Mouse (Mus musculus) embryonic stem cell, embryonic (primary cell): Measurements from ENCODE around the gene Mob4.
"Not testable (repeated sequence)": the region's sequence is repeated elsewhere in the genome, so short reads cannot be mapped to it uniquely, and the experiment has no call there.

Experiments
- CTCF ChIA-PET, 4 experiments: fragments of 300-600 bp in 2 of 4; fragments of 350-600 bp in 2 of 4; sonication (Branson Sonifier 250); formaldehyde crosslinking; loops; one replicate each; lab custom pipeline; 2022; ENCODE audit warnings: inconsistent platforms in 2 of 4; lab: Charles Lee
- POLR2A ChIA-PET, 4 experiments: fragments of 300-600 bp in 2 of 4; fragments of 350-600 bp in 2 of 4; sonication (Branson Sonifier 250); formaldehyde crosslinking; loops; one replicate each; lab custom pipeline; 2022; ENCODE audit warnings: antibody characterized with exemption in 4 of 4, inconsistent platforms in 1 of 4; lab: Charles Lee

Gene Mob4

DNA sequence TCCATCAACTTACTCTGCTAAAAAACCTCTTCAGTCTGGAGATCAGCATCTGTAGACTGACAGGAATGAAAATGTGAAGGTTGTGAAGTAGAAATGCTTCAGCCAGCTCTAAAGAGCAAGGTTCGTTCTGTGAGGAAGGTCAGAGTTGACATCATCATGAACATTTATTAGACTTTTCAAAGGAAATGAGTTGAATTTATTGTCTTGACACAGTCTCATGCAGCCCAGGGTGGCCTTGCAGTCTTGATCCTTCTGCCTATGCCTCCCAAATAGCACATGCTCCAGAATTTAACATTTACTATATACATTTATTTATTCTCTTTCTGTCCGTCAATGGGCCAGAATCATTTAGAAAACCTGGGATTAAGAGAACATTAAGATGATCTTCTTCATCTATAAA, 7.5 kb upstream of the Mob4 start:
- ChIA-PET POLR2A (interaction anchor here in 1 of 4 experiments (0.8 kb wide), 1 partner anchor 14 kb away, joined by 5 read pairs; no protein-coding TSS in a partner anchor), CTCF (no interaction called here)

DNA sequence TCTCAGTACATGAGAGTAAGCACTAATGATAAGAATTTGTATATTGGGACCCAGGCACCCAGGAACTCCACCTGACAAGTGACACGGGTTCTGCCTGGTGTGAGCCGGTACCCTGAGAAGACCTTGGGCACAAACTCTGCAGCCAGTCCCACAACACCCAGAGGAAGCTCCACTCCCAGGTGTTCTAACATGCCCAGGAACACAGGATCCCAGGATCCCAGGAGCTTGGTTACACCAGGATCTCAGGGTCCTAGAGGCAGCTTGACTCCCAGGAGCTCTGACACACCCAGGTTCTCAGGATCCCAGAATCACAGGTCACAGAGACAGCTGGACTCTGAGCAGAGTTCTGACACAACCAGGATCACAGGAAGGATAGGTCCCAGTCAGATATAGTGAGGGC, 6.9 kb upstream of the Mob4 start:
- CTCF ChIA-PET, POLR2A ChIA-PET: not testable (repeated sequence)

DNA sequence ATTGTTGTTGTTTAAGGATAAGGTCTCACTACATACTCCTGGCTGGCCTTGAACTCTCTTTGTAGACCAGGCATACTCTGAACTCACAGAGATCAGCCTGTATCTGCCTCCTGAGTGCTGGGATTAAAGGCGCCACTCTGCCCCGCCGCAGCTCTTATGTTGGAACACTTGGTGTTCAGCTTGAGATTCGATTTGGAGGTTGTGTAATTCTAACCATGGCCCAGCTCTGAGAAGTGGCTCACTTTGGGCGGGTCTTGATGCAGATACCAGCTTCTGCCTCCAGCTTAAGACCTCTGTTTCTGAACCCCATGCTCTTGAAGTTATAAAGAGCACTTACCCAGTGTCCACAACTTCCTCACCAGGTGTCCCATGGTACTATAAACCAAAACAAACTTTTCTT, 1.3 kb upstream of the Mob4 start:
- POLR2A ChIA-PET: interaction anchor here in 3 of 4 experiments (0.6 to 7.6 kb wide), 19 partner anchors 11 to 90 kb away, joined by 3 to 67 read pairs (median 5); partner anchors contain the start of genes Hspd1 (in 1 of the 3) and Hspe1 (in 1 of the 3)

DNA sequence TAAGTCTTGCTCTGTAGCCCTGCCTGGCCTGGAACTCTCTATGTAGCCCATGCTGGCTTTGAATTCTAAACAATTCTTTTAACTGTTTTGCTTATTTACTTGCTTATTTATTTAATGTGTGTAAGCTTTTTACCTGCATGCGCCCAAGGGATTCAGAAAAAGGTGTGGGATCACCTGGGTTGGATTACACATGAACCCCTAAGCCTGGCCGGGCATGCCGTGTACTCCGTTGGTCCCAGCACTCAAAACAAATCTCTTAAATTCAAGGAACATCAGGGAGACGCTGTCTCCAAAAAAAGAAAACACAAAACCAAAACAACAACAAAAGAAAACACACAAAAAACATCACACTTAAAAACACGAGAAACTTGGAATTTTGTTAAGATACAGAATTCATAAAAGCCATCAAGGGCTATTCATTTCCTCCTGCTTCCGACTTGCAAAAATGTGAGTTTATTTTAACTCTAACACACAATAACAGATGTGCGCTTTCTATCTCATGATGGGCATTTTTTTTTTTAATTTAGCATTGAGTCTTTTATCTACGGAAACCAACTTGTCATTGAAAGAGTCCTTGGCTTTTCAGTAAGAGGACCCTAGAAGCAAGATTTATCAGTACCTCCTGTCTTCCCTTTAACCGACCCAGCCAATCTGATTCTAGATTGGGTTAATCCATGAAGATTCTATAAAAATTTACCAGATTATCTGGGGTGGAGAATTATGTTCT, 678 bp upstream of the Mob4 start:
- ChIA-PET CTCF (interaction anchor here in 2 of 4 experiments (1.1 to 1.8 kb wide), 2 partner anchors 24 to 63 kb away, joined by 3 to 5 read pairs; no protein-coding TSS in a partner anchor), POLR2A (interaction anchor here (0.5 to 7.6 kb wide), 63 partner anchors 9 to 646 kb away, joined by 3 to 72 read pairs (median 4); partner anchors contain the start of genes Hspd1 (in 3 of the 4), Hspe1 (in 3 of the 4) and Coq10b (in 1 of the 4))

More for the DNA sequence above, 1.3 kb upstream of the Mob4 start:
- CTCF ChIA-PET: no interaction called here

DNA sequence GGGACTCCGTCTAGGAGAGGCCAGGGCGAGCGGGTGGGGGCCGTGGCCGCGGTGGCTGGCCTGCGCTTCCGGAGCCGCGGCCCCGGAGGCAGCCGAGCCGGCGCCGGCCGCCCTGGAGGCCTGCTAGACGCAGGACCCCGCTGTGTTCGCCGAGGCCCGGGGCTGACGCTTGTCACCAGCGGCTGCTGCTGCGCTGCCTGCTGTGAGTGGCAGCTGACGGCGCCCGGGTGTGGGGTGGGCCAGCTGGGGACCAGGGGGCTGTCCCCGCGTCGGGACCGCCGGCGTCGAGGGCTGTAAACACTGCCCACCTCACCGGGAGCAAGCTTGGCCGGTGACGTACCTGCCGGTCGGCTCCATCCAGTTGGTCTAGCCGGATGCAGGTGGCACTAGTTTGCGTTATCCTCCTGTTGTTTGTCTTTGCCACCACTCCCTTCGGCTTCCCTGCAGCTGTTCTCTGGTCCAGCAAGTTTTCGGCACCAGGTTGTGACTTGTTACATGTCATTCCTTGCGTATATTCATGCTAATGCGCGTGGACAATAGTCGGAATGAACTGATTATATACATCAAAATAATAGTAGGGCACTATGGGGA, 488 bp downstream of the Mob4 start:
- POLR2A ChIA-PET: interaction anchor here (0.5 to 7.6 kb wide), 59 partner anchors 8 to 647 kb away, joined by 3 to 72 read pairs (median 4); partner anchors contain the start of genes Hspd1 (in 3 of the 4), Hspe1 (in 3 of the 4) and Coq10b (in 1 of the 4)
- CTCF ChIA-PET: interaction anchor here in 3 of 4 experiments (0.5 to 1.8 kb wide), 6 partner anchors 25 to 148 kb away, joined by 3 to 5 read pairs (median 4); no protein-coding TSS in a partner anchor

DNA sequence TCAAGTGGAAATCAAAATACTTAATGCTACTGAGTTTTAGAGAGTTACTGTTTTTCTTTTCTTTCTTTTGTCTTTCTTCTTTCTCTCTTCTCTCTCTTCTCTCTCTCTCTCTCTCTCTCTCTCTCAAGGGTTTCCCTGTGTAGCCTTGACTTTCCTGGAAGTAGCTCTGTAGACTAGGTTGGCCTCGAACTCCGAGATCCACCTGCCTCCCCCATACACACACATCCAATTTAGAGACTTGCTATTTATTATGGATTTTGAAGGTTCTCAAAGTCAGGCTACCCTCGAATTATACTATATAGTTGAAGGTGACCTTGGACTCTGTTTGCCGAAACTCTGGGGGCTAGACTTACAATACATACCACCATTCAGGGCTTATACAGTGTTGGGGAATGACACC, 1.3 kb downstream of the Mob4 start:
- POLR2A ChIA-PET: interaction anchor here in 3 of 4 experiments (0.5 to 7.6 kb wide), 18 partner anchors 12 to 1670 kb away, joined by 3 to 72 read pairs (median 4); partner anchors contain the start of genes Hspd1 (in 3 of the 3) and Hspe1 (in 3 of the 3)
- CTCF ChIA-PET: interaction anchor here in 1 of 4 experiments (1.8 kb wide), 1 partner anchor 26 kb away, joined by 5 read pairs; no protein-coding TSS in a partner anchor

DNA sequence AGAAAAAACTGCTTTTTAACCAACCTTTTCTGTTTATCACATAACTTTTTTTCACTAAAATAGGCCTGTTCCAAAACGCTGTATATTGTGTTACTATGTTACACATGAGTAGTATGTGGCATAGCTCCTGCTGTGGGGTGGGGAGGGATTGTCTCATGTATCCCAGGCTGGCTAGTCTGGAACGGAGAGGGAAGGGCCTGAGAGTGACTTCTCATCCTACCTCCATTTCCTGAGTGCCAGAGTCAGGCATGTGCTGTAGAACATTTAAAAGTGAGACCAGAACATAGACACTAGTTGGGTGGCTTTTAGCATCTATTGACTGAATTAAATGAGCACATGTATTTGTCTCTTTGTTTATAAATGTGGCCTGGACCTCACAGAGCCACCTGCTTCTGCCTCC, 2.1 kb downstream of the Mob4 start:
- ChIA-PET POLR2A (interaction anchor here (0.5 to 7.6 kb wide), 13 partner anchors 20 to 1669 kb away, joined by 3 to 72 read pairs (median 3); partner anchors contain the start of genes Hspd1 (in 2 of the 4) and Hspe1 (in 2 of the 4)), CTCF (no interaction called here)

DNA sequence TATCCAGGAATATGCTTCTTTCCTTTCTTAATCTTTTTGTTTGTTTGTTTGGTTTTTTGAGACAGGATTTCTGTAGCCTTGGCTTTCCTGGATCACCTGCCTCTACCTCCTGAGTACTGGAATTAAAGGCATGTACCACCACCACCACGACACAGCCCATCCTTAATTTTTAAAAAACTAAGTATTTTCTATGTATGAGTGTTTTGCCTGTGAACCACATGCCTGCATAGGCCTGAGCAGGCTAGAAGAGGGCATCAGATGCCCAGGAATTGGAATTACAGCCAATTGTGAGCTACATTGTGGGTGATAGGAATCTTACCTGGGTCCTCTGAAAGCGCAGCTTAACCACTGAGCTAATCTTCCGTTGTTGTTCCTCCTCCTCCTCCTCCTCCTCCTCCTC, 3.3 kb downstream of the Mob4 start:
- ChIA-PET POLR2A (interaction anchor here in 3 of 4 experiments (0.8 to 7.6 kb wide), 12 partner anchors 9 to 48 kb away, joined by 3 to 72 read pairs (median 5); partner anchors contain the start of genes Hspd1 (in 2 of the 3) and Hspe1 (in 2 of the 3)), CTCF (no interaction called here)

DNA sequence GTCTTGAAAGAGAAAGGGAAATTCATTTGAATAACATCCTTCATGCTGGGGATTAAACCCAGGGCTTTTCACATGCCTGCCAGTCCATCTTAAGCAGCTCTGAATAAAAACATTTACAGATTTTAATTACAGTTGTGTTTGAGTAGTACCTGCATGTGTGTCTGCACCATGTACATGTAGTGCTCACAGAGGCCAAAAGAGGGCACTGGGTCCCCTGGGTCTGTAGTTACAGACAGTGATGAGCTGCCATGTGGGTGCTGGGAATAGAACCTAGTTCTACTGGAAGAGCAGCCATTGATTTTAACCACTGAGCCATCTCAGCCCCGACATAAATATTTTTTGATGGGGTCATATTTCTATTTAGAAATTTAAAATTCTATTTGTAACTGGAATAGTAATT, 4.8 kb downstream of the Mob4 start:
- POLR2A ChIA-PET: interaction anchor here (0.5 to 7.6 kb wide), 25 partner anchors 8 to 77 kb away, joined by 3 to 72 read pairs (median 3); partner anchors contain the start of genes Hspd1 (in 4 of the 4) and Hspe1 (in 4 of the 4)
- CTCF ChIA-PET: interaction anchor here in 3 of 4 experiments (0.5 to 1.8 kb wide), 7 partner anchors 32 to 460 kb away, joined by 3 to 4 read pairs (median 3); no protein-coding TSS in a partner anchor

DNA sequence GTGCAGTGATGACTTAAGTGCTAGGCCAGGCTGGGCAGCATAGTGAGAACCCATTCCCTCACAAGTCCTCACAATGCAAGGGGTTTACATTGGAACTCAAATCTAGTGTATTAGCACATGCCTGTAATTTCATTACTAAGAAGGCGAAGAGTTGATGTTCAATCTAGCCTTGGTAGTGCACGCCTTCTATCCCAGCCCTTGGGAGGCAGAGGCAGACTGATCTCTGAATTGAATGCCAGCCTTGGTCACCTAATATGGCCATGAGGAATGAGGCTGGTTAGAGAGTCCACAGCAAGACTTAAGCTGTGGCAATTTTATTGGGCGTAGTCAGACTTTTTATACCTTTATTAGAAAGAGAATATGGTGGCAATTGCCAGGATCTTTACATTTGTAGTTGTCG, 13.3 kb downstream of the Mob4 start:
- CTCF ChIA-PET: no interaction called here
- POLR2A ChIA-PET: interaction anchor here in 2 of 4 experiments (0.5 to 2.5 kb wide), 10 partner anchors 9 to 115 kb away, joined by 3 to 7 read pairs (median 3); partner anchors contain the start of genes Hspd1 (in 1 of the 2) and Hspe1 (in 1 of the 2)

DNA sequence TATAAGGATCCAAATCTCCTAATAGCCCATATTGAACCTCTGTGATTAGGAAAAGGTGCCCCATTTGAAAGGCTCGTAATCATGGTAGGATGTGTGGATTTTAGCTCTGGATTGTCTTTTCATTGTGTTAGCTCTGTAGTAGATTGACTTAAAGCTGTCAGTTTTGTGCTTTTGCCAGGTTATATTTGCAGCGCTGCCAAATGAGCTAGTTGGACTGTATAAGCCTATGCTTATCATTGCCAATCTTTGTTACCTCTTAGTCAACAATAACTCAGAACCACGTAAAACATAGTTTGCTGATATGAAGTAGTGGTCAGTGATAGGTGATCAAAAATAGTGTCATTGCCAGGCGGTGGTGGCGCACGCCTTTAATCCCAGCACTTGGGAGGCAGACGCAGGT, 14.5 kb downstream of the Mob4 start:
- CTCF ChIA-PET: no interaction called here
- POLR2A ChIA-PET: no interaction called here

DNA sequence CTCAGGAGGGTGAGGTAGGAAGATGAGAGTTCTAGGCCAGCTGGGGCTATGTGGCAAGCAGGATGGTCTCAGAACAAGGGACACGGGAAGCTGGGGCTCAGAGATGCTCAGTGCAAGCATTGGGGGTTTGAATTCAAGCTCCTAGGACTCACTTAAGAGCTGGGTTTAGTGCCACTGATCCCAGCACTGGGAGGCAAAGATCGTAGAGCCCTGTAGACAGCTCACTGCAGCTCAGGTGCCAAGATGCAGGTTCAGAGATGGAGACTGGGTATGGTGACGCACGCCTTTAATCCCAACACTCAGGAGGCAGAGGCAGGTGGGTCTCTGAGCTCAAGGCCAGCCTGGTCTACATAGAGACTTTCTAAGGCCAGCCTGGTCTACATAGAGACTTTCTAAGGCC, 26.3 kb downstream of the Mob4 start:
- CTCF ChIA-PET: no interaction called here

DNA sequence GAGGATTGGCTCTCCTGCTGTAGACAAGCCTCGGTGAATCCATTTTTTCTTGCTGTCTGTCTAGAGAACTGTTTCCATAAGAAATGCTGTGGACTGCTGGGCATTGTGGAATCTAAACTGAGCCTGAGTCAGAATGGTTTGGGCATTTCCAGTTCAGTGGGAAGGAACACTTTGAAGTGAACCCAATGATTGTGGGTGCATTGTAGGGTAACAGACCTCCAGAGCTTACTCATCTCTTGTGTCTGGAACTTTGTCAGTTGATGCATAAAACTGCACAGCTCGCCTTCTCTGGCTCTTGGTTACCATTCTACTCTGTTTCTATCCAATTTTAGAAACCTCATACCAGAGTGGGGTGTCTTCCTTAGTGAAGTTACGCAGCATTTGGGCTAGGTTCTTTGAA, 27.2 kb downstream of the Mob4 start:
- POLR2A ChIA-PET: interaction anchor here in 3 of 4 experiments (0.6 to 1.6 kb wide), 4 partner anchors 27 to 78 kb away, joined by 3 to 4 read pairs (median 3); partner anchors contain the start of gene Mob4 (in 1 of the 3)
- CTCF ChIA-PET: no interaction called here

More for the DNA sequence above, 26.3 kb downstream of the Mob4 start:
- POLR2A ChIA-PET: interaction anchor here in 3 of 4 experiments (0.6 to 1.2 kb wide), 6 partner anchors 20 to 105 kb away, joined by 3 to 4 read pairs (median 3); partner anchors contain the start of genes Mob4 (in 2 of the 3) and Coq10b (in 1 of the 3)

DNA sequence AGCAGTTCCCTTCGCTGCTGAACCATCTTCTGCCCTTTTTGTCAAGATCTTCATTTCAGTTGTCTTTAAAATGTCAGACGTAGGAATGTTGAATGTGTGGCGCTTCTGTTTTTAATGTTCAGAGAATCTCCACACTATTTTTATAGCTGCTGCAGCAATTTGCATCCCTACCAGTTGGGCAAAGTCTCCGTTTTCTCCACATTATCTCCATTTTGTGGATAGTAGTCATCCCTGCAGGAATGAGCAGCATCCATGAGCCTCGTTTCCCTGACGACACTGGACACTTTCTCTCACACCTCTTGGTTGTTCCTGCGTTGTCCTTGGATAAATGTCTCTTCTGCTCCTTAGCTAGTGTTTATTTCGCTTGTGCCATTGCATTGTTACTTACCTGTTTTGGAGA, 27.8 kb downstream of the Mob4 start:
- POLR2A ChIA-PET: interaction anchor here in 3 of 4 experiments (0.7 to 5.1 kb wide), 10 partner anchors 10 to 178 kb away, joined by 3 to 31 read pairs (median 4); partner anchors contain the start of genes Hspd1 (in 1 of the 3), Hspe1 (in 1 of the 3) and Mob4 (in 1 of the 3)
- CTCF ChIA-PET: no interaction called here

DNA sequence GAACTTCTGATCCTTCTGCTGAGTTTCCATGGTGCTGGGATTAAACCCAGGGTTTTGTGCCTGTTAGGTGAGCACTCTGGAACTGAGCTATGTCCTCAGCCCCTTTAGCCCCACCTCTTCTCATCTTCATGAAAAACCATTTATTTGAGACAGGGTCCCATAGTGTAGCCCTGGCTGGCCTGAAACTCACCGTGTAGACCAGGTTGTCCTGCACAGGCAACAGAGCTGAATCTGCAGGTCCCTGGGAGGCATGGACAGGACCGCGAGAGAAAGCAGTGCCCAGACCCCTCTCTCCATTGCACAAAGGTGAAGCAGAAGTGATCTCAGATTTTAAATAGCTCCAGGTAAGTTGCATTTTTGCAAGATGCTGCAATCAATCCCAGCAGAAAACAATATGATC, 29.2 kb downstream of the Mob4 start:
- ChIA-PET POLR2A (interaction anchor here in 3 of 4 experiments (0.6 to 5.1 kb wide), 13 partner anchors 12 to 234 kb away, joined by 3 to 31 read pairs (median 4); partner anchors contain the start of genes Mob4 (in 2 of the 3), Ankrd44 (in 1 of the 3), Hspd1 (in 1 of the 3) and Hspe1 (in 1 of the 3)), CTCF (interaction anchor here in 1 of 4 experiments (1.2 kb wide), 1 partner anchor 9 kb away, joined by 4 read pairs; no protein-coding TSS in a partner anchor)

DNA sequence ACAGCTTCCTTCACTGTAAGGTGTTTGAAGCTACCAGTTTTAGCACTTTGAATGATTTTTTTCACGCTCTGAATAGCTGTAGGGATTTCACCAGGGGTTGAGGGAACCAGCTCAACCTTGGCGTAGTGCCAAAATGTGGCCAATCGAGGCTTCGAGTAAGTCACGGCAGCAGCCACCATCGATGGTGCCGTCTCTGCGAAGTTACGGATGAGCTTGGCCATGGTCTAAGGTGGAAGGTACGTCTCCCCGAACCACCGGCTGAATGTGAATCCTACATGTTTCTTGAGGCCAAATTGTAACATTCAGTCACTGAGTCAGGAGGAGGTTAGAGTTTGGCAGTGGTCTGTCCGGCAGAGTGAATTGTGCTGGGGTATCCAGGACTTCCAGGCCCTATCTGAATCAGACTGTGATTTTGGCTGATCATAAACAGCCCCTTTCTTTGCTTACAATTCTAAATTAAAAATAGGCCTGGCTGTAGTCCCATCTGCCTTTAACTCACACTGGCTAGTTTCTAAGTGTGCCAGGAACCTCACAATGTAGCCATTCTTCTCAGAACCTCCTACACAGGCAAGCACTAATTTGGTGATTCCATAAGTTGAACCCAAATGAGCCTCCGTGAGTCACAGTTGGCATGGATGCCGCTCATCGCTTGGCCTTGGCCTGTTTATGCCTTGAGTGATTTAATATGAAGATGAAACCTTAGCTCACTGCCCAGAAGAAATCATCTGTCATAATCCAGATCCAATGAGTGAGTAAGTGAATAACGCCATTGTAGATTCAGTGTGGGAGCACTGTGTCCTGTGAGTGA, 30.0 kb downstream of the Mob4 start:
- CTCF ChIA-PET: interaction anchor here in 2 of 4 experiments (0.6 to 1.0 kb wide), 2 partner anchors 222 to 1539 kb away, joined by 3 to 4 read pairs; no protein-coding TSS in a partner anchor
- POLR2A ChIA-PET: interaction anchor here in 3 of 4 experiments (0.6 to 5.1 kb wide), 9 partner anchors 12 to 603 kb away, joined by 3 to 31 read pairs (median 3); partner anchors contain the start of genes Hspd1 (in 1 of the 3) and Hspe1 (in 1 of the 3)

DNA sequence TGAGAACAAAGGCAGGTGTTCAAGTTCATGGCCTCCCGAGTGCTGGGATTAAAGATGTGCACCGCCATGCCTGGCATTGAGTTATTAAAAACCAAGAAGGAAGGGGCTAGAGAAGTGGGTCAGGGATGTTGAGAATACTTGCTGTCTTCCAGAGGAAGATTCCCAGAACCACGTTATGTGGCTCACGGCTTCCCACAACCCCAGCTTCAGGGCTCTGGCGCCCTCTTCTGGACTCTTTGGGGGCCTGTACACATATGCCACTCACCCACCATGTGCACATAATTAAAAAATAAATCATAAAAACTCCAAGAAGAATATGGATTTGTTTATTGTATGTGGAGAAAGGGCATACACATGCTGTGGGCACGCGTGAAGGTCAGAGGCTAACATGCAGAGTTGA, 30.9 kb downstream of the Mob4 start:
- ChIA-PET POLR2A (interaction anchor here in 2 of 4 experiments (0.8 to 5.1 kb wide), 5 partner anchors 18 to 94 kb away, joined by 3 to 31 read pairs (median 5); partner anchors contain the start of genes Hspd1 (in 1 of the 2) and Hspe1 (in 1 of the 2)), CTCF (interaction anchor here in 2 of 4 experiments (0.6 to 1.0 kb wide), 2 partner anchors 221 to 1538 kb away, joined by 3 to 4 read pairs; no protein-coding TSS in a partner anchor)
